ENCODE assay signal across 9 mouse cellular contexts in genomic region chr17:81480351-81481161, GRCm38 (mm10). TPM values are rescaled to one million over a fixed set of nuclear protein-coding genes. Genes with fewer than 3 reads are reported as not detected.
DNase-seq lines count a peak whose midpoint lies in the region; ATAC-seq and TF ChIP-seq lines count a peak whose summit lies in the region.
"Had no signal": no experiment of that assay in that cellular context is flagged by ENCODE, and none has a peak within 500 bp of the region (broad histone marks: within the 10 kb centered on the region; RNA-seq: fewer than 3 reads in every experiment).

No protein-coding gene starts in this region.

- WGBS in forebrain, embryonic 16.5 days, result 48% methylated on average over 21 of the region's 21 CpGs
- WGBS in liver, postnatal 0 days (ENCODE audit: insufficient replicate concordance), result 69% methylated on average over 21 of the region's 21 CpGs
- 48% methylated on average over 21 of the region's 21 CpGs for WGBS in neural tube, embryonic 13.5 days

- no peak overlapping the region for H3K27ac ChIP-seq in forebrain, embryonic 16.5 days (ENCODE audit: low read length)
- H3K27ac ChIP-seq in liver, postnatal 0 days (ENCODE audit: low read depth), result no peak overlapping the region
- peak overlapping the region; percentile 86 for H3K27ac ChIP-seq in neural tube, embryonic 13.5 days (replicated peaks)
- H3K27ac ChIP-seq: liver, embryonic 14.5 days had no signal

- peak; percentile 26 to 49 for DNase-seq in layer of hippocampus, postnatal 10 days (ENCODE audit: low spot score in 2 of 2)
- DNase-seq in layer of hippocampus, postnatal 36 days, result no peak
- peak; percentile 92 for DNase-seq in adrenal gland, adult 2 months
- peak; percentile 87 for DNase-seq in heart, postnatal 4 days
- peak; percentile 45 for DNase-seq in liver, postnatal 0 days
- DNase-seq in left cerebral cortex, adult 18-20 months (ENCODE audit: low spot score in 2 of 2), result no peak

- no peaks in the 10 kb centered on the region for H3K9me3 ChIP-seq in forebrain, embryonic 16.5 days (ENCODE audit: control insufficient read depth, low read length)
- no peaks in the 10 kb centered on the region for H3K9me3 ChIP-seq in liver, postnatal 0 days (ENCODE audit: low read length)
- no peaks in the 10 kb centered on the region for H3K9me3 ChIP-seq in neural tube, embryonic 13.5 days

- no peak for TF ChIP-seq CTCF in liver, postnatal 0 days (IDR thresholded peaks at IDR 0.05; ENCODE audit: low read depth)

- peak overlapping the region; percentile 35 for H3K4me2 ChIP-seq in forebrain, embryonic 16.5 days (ENCODE audit: low read length)
- no peak overlapping the region for H3K4me2 ChIP-seq in liver, postnatal 0 days (ENCODE audit: low read depth, low read length)
- peak overlapping the region; percentile 38 for H3K4me2 ChIP-seq in neural tube, embryonic 13.5 days

- no peaks in the 10 kb centered on the region for H3K36me3 ChIP-seq in forebrain, embryonic 16.5 days (ENCODE audit: control insufficient read depth, insufficient read depth)
- H3K36me3 ChIP-seq in liver, postnatal 0 days (replicated peaks; ENCODE audit: insufficient read depth, low read length), result no peaks in the 10 kb centered on the region
- H3K36me3 ChIP-seq in neural tube, embryonic 13.5 days, result no peaks in the 10 kb centered on the region

- H3K4me3 ChIP-seq in forebrain, embryonic 16.5 days (replicated peaks; ENCODE audit: low read length), result no peak overlapping the region
- no peak overlapping the region for H3K4me3 ChIP-seq in liver, postnatal 0 days (ENCODE audit: low read depth, low read length)
- H3K4me3 ChIP-seq in neural tube, embryonic 13.5 days, result no peak overlapping the region

- peak; percentile 71 for ATAC-seq in forebrain, embryonic 16.5 days
- 0 out of 2 replicates have a peak, but pooled peaks have one; percentile 31 for ATAC-seq in liver, postnatal 0 days
- ATAC-seq in neural tube, embryonic 13.5 days (ENCODE audit: low read depth), result peak; percentile 90

- H3K9ac ChIP-seq in forebrain, embryonic 16.5 days (replicated peaks; ENCODE audit: low read depth, low read length), result no peak overlapping the region
- no peak overlapping the region for H3K9ac ChIP-seq in liver, postnatal 0 days (replicated peaks)
- no peak overlapping the region for H3K9ac ChIP-seq in neural tube, embryonic 13.5 days
- H3K9ac ChIP-seq: liver, embryonic 14.5 days had no signal

- H3K4me1 ChIP-seq in forebrain, embryonic 16.5 days (replicated peaks; ENCODE audit: control insufficient read depth, insufficient read depth, low read length), result peaks cover 15% of the 10 kb centered on the region
- H3K4me1 ChIP-seq in liver, postnatal 0 days (ENCODE audit: insufficient read depth), result no peaks in the 10 kb centered on the region
- H3K4me1 ChIP-seq in neural tube, embryonic 13.5 days (replicated peaks), result peaks cover 23% of the 10 kb centered on the region

- H3K27me3 ChIP-seq in forebrain, embryonic 16.5 days (replicated peaks; ENCODE audit: control insufficient read depth, insufficient read depth, low read length), result no peaks in the 10 kb centered on the region
- H3K27me3 ChIP-seq in liver, postnatal 0 days (ENCODE audit: insufficient read depth, low read length), result no peaks in the 10 kb centered on the region
- H3K27me3 ChIP-seq in neural tube, embryonic 13.5 days, result no peaks in the 10 kb centered on the region

- no peak for TF ChIP-seq EP300 in liver, postnatal 0 days (IDR thresholded peaks at IDR 0.05; ENCODE audit: low read depth)

RNA-seq across cellular contexts. Expression of gene Gm11096, which starts 39.0 kb away (rescaled TPM):
- not detected for total RNA-seq in layer of hippocampus, postnatal 10 days (2021)
- total RNA-seq in layer of hippocampus, postnatal 36 days (2021), result not detected
- total RNA-seq in adrenal gland, adult 2 months (2021), result not detected
- not detected in 2 replicates for polyA plus RNA-seq in adrenal gland, adult 2 months (2012; rRNA removed)
- not detected in 2 replicates for polyA plus RNA-seq in forebrain, embryonic 16.5 days (2015; fragmentation: Nextera tagmentation; extraction: Ambion mirVana)
- total RNA-seq in heart, postnatal 4 days (2021), result not detected
- polyA plus RNA-seq in liver, postnatal 0 days (2015; fragmentation: Nextera tagmentation; extraction: Ambion mirVana), result not detected in 2 replicates
- polyA plus RNA-seq in neural tube, embryonic 13.5 days (2015; fragmentation: Nextera tagmentation; extraction: Ambion mirVana), result not detected in 2 replicates
- not detected for total RNA-seq in left cerebral cortex, adult 18-20 months (2021)
- polyA plus RNA-seq: liver, embryonic 14.5 days had no signal

Comparison
In these comparisons a context has a peak if more than half of its experiments do, and no peak if none do; other contexts are left out.
1. DNase-seq: peak in layer of hippocampus, postnatal 10 days (2 of 2), adrenal gland, adult 2 months (single experiment), heart, postnatal 4 days (single experiment) and liver, postnatal 0 days (single experiment); none in layer of hippocampus, postnatal 36 days (0 of 2) and left cerebral cortex, adult 18-20 months (0 of 2).
2. ATAC-seq: peak in every context shown above with its lines; median percentile 90 in neural tube, embryonic 13.5 days; 71 in forebrain, embryonic 16.5 days; 31 in liver, postnatal 0 days.